Mouse (Mus musculus): ENCODE results near the gene Usp50.

- TF ChIP-seq CTCF (conservative IDR thresholded peaks at IDR 0.05 in 1 of 2, IDR thresholded peaks at IDR 0.05 in 1 of 2; ENCODE audit: low read depth in 2 of 2, low read length in 2 of 2) = no peak
- TF ChIP-seq SIN3A (IDR thresholded peaks at IDR 0.05; ENCODE audit: low read length) = no peak
- TF ChIP-seq EP300 (IDR thresholded peaks at IDR 0.05; ENCODE audit: low read length) = no peak
- no peak for TF ChIP-seq USF1 (IDR thresholded peaks at IDR 0.05; ENCODE audit: low read depth, low read length)
- no peak for TF ChIP-seq KAT2A (IDR thresholded peaks at IDR 0.05; ENCODE audit: insufficient replicate concordance, low read length)
- no peak for TF ChIP-seq IRF4 (IDR thresholded peaks at IDR 0.05; ENCODE audit: low read depth, low read length)
- TF ChIP-seq ETS1 (conservative IDR thresholded peaks at IDR 0.05; ENCODE audit: low read depth, low read length) = no peak
- no peak for TF ChIP-seq ELF1 (IDR thresholded peaks at IDR 0.05; ENCODE audit: low read depth, low read length)
- no peak for TF ChIP-seq POLR2A (IDR thresholded peaks at IDR 0.05; ENCODE audit: low read depth, low read length)
- no peak for TF ChIP-seq NRF1 (IDR thresholded peaks at IDR 0.05; ENCODE audit: low read depth, low read length)
These were observed 13.7 kb downstream of the Usp50 start for GRCm38 (mm10) chr2:126769431-126770181.
